Mouse (Mus musculus) liver (tissue): ENCODE measurements around the gene Kif2a.
"Not testable (repeated sequence)": the region's sequence is repeated elsewhere in the genome, so short reads cannot be mapped to it uniquely, and the experiment has no call there.

Source experiments
- DNase-seq: peaks from one replicate; pipeline ENCODE4 v3.0.0-alpha.2; 2020; ENCODE audit warnings: mixed read lengths

Kif2a gene

DNA sequence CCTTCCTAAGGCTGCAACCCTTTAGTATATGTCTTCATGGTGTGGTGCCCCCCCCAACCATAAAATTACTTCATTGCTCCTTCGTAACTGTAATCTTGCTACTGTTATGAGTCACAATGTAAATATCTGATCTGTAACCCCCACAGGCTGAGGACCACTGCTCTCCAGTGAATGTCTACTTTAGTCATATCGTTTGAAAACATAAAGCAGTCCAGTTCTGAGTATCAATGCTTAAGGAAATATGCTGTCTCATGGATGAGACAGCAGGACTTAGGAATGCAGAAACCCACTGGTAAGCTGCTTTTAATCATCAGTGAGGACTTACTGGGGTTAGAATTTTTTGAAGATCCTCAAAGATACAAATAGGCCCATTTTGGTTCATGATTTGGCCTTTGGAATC lies 2.5 kb downstream of the Kif2a start:
- no peak for DNase-seq

GRCm38 (mm10) chr13:107013926-107014325 lies 8.0 kb downstream of the Kif2a start:
- DNase-seq, result no peak

DNA sequence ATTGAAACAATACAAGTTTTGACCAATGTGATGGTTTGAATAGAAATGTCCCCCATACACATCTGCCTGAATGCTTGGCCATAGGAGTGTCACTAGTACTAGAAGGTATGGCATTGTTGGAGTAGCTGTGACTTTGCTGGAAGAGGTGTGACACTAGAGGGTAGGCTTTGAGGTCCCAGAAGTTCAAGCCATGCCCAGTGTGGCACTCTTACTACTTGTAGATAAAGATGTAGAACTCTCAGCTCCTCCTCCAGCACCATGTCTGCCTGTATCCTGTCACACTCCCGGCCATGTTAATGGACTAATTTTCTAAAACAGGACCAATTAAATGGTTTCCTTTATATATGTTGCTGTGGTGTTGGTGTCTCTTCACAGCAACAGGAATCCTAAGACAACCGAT lies 10.3 kb downstream of the Kif2a start:
- peak; percentile 16 for DNase-seq

- DNase-seq, result no peak
Measured at GRCm38 (mm10) chr13:107008174-107008573, 13.8 kb downstream of the Kif2a start.

DNA sequence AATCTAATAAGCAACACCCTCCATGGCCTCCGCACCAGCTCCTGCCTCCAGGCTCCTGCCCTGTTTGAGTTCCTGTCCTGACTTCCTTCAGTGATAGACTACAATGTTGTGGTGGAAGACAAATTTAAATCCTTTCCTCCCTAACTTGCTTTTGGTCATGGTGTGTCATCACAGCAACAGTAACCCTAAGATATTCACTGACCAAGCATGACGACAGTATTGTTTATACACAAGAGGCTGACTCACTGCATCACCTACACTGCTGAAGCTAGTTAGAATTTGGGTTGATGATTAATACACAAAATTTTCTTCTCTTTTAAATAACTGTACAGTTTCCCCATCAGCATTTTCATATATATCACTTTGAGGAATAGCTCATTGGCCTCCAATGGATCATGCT lies 18.7 kb downstream of the Kif2a start:
- DNase-seq, result no peak

GRCm38 (mm10) chr13:106998671-106999070 lies 23.3 kb downstream of the Kif2a start:
- peak; percentile 86 for DNase-seq

- DNase-seq, result no peak
Measured at GRCm38 (mm10) chr13:106998026-106998425, 23.9 kb downstream of the Kif2a start.

GRCm38 (mm10) chr13:106997557-106997956 lies 24.4 kb downstream of the Kif2a start:
- not testable (repeated sequence) for DNase-seq

- DNase-seq, result no peak
Measured at GRCm38 (mm10) chr13:106996891-106997290, 25.0 kb downstream of the Kif2a start.

DNA sequence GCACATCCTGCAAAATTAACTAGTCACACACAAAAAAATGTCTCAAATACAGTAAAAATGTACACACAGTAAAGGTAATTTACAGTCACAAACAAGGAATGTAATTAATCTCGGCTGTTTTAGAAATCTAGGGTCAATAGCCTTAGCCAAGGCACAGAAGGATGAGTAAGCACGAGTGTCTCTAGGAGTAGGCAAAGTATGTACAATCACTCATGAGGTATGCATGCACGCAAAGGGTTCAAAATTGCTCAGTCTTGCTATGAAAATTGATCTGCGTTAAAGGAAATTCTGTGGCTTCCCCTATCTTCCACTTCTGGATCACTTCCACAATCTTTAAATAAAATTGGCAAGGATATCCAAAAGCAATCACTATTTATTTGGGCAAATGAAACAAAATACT lies 60.4 kb downstream of the Kif2a start:
- DNase-seq, result no peak

DNA sequence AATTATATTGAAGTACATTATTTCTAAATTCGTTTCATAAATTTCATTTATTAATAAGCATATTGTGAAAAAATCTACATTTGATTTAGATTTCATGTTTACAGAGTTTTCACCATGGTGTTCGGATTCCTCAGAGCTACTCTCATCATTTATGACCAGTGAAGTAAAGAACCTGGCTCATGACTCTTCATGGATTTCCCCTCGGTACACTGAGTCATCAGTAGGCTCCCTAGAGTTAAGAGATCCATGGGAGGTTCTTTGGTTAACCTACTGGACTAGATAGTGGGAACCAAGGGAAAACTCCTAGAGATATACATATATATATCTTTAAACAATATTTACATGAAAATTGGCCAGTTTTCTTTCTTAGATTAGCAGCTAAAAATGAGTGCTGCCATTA lies 61.4 kb downstream of the Kif2a start:
- DNase-seq, result no peak

GRCm38 (mm10) chr13:106958286-106958685 lies 63.6 kb downstream of the Kif2a start:
- no peak for DNase-seq

GRCm38 (mm10) chr13:106957554-106957953 lies 64.4 kb downstream of the Kif2a start:
- DNase-seq, result no peak

GRCm38 (mm10) chr13:106954880-106955279 lies 67.0 kb downstream of the Kif2a start:
- DNase-seq, result no peak

- DNase-seq, result no peak
Measured at GRCm38 (mm10) chr13:106947583-106947982, 74.3 kb downstream of the Kif2a start.

GRCm38 (mm10) chr13:106946594-106947540 lies 75.1 kb downstream of the Kif2a start, which contains the start of gene Dimt1:
Gene Dimt1, plus strand, starts transcription at chr13:106947127.
- DNase-seq, result peak; percentile 96

DNA sequence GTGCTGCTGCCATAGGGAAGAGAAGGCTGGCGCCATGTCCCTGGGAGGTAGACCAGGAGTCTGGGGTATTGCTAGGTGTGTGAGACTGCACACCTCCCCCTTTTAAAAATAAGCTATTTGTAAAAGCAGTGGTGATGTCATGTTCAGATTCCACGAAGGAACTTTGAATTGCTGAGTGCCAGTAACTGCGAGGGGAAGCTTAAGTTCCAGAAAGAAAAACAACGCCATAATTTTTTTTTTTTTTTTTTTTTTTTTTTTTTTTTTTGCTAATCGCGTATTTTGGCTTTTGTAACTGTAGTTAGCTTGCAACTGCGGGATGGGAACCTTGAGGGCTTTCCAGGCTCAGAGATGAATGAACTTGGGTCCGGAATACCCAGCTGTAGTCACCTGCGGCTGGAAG lies 76.4 kb downstream of the Kif2a start:
- no peak for DNase-seq

- no peak for DNase-seq
Measured at GRCm38 (mm10) chr13:106942721-106943120, 79.2 kb downstream of the Kif2a start.

GRCm38 (mm10) chr13:106941211-106941976 lies 80.5 kb downstream of the Kif2a start:
- no peak for DNase-seq

DNA sequence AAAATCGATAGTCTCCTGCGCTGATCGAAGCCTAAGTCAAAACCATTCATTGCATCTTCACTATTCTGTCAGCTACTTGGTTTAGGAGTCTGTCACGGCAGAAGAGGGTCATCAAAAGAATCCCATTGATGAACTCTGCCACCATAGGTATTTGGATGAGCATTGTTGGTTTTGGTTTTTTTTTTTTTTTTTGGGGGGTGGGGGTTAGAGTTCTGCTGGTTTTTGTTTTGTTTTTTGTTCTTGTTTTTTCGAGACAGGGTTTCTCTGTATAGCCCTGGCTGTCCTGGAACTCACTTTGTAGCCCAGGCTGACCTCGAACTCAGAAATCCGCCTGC lies 84.8 kb downstream of the Kif2a start:
- no peak for DNase-seq

DNA sequence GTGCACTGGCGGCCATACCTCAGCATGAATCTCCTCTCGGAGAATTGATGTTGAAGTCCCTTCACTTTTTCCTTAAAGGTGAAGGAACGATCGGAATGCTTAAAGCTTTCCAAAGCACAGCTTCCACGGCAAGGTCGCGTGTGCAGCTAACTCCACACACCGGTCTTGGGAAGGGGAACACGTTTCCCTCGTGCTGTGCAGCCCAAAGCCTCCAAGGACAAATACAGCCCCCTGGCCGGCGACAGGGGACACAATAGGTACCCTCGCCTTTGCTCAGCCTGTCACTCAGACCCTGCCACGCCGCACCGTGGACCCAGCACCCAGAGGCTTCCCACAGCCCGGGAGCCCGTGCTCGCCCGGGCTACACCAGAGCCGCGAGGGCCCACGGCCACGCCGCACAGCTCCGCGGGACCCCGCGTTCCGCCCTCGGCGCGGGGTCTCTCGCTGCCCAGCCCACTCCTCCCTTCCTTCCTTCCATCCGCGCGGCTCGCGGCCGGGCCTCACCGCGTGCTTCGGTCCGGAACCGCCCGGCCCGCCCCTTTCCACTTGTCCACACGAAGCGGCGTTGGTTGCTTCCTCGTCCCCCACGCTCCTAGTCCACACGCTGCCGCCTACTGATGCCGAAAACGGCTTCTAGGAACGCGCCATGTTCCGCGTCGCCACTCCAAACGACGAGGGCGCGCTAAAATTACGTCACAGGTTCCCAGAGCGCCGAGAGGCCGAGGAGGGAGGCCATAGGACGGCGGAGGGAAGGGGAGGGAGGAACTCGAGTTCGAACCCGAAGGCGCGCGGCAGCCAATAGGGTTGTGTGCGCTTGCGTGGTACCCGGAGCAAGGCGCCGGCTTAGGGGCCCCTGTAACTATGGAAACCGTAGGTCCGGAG lies 85.4 kb downstream of the Kif2a start, which contains the start of gene Ipo11:
Gene Ipo11, minus strand, starts transcription at position 703 of the 882 bp plus-strand sequence.
- DNase-seq, result peak; percentile 94

DNA sequence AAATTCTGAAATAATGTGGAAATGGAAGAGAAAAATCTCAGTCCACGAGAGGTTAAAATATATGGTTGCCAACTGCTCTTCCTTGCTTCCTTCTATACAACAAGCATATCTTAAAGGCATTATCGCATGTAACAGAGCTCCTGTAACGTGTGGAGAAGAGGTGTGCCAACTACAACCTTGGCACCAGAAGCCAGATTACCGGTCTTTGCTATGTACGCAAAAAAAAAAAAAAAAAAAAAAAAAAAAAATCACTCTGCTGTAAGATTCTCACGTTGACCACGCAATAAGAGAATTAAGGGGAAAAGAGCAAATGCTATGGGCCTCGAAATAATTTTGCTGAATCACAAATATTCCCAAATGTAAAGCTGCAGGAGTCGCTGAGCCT lies 86.1 kb downstream of the Kif2a start:
- DNase-seq, result no peak

DNA sequence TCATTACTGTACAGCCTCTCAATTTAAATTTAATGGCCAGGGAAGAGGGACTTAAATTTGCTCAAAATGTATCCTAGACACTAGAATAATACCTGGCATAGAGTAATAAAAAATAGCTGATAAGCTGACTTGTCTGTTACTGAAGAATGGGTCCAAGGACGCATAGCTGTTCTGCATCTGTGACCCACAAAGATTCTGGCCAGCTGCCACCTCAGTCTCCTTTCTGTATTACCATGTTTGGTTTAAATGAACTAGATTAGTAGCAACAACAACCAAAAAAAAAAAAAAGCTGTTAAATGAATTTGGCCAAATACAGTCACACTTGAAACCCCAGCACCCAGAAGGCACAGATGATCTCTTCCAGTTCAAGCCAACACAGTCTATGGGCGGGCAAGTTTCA lies 92.7 kb downstream of the Kif2a start:
- no peak for DNase-seq
